Mouse (Mus musculus) lung, adult 2 months (tissue): ENCODE results near the gene Tlx2. TPM values are rescaled to one million over a fixed set of nuclear protein-coding genes. Genes with fewer than 3 reads are reported as not detected.

ENCODE experiments used
- DNase-seq: peaks from one replicate; pipeline ENCODE4 v3.0.0; 2022
- H3K4me1 ChIP-seq: fragments of 200-500 bp; 2 replicates; pipeline ENCODE4 v1.6.1; 2011; ENCODE audit warnings: low read length; ENCODE audit not compliant: control insufficient read depth, insufficient read depth
- H3K4me3 ChIP-seq: fragments of 200-500 bp; replicated peaks from 2 replicates; pipeline ENCODE3; 2011; ENCODE audit warnings: low read depth, mild to moderate bottlenecking, control low read depth, low read length; ENCODE audit errors: extremely low read depth
- CTCF ChIP-seq: fragments of 200-500 bp; IDR thresholded peaks from 2 replicates; pipeline ENCODE4 v1.5.1; 2011; ENCODE audit warnings: mild to moderate bottlenecking, low read length, control low read depth; ENCODE audit not compliant: insufficient read depth
- POLR2A ChIP-seq: fragments of 200-500 bp; IDR thresholded peaks from 2 replicates; pipeline ENCODE4 v1.6.1; 2011; ENCODE audit warnings: low read depth, mild to moderate bottlenecking, control low read depth, low read length, borderline replicate concordance; ENCODE audit errors: extremely low read depth
- WGBS: fragments of 180-500 bp; shearing (Covaris S2); methylation state at CpG from one replicate; pipeline ENCODE4 v1.1.7; 2018; 5-methylcytosine and 5-hydroxymethylcytosine counted together
- polyA plus RNA-seq: library from polyadenylated mRNA; depleted of rRNA; stranded (reverse); fragments of >200 nt; gene quantifications from 2 replicates; pipeline ENCODE4 v1.2.3, GENCODE M21; 2012

The Tlx2 gene
- polyA plus RNA-seq, 1 experiment: 0.09 TPM

- Histone ChIP-seq H3K4me1 (peaks cover 3% of the 10 kb centered on the region; the same call in 1 of the 2 replicates), H3K4me3 (no peak overlapping the region)
- no peak for TF ChIP-seq CTCF
- TF ChIP-seq POLR2A: no peak
- 48% methylated on average over 6 of the region's 6 CpGs for WGBS
- DNase-seq: no peak
These were observed 25.9 kb upstream of the Tlx2 start for GRCm38 (mm10) chr6:83095968-83096367.

GRCm38 (mm10) chr6:83092416-83093127, 22.5 kb upstream of the Tlx2 start:
- 13% methylated on average over 6 of the region's 6 CpGs for WGBS
- no peak for DNase-seq
- Histone ChIP-seq H3K4me1 (peaks cover 3% of the 10 kb centered on the region; the same call in 1 of the 2 replicates), H3K4me3 (no peak overlapping the region)
- TF ChIP-seq CTCF: no peak
- no peak for TF ChIP-seq POLR2A

GRCm38 (mm10) chr6:83087926-83088260, 17.8 kb upstream of the Tlx2 start:
- DNase-seq: no peak
- Histone ChIP-seq H3K4me1 (peaks cover 6% of the 10 kb centered on the region; the same call in 1 of the 2 replicates), H3K4me3 (peak overlapping the region; percentile 59)
- WGBS: 21% methylated on average over 9 of the region's 9 CpGs
- TF ChIP-seq POLR2A (no peak), CTCF (no peak)

- no peak for TF ChIP-seq CTCF
- no peak; the same call in 1 of the 2 replicates for TF ChIP-seq POLR2A
- H3K4me3 ChIP-seq: peak overlapping the region; percentile 59
- peaks cover 2% of the 10 kb centered on the region; the same call in 1 of the 2 replicates for H3K4me1 ChIP-seq
- 4% methylated on average over 47 of the region's 47 CpGs for WGBS
- peak; percentile 28 for DNase-seq
These were observed 17.3 kb upstream of the Tlx2 start for GRCm38 (mm10) chr6:83087205-83087925.

GRCm38 (mm10) chr6:83086121-83087035, 16.3 kb upstream of the Tlx2 start, which contains the start of gene Lbx2:
Lbx2 (plus strand) TSS chr6:83086367.
- TF ChIP-seq CTCF (no peak), POLR2A (no peak)
- H3K4me1 ChIP-seq: peaks cover 2% of the 10 kb centered on the region; the same call in 1 of the 2 replicates
- H3K4me3 ChIP-seq: peak within 1 kb of the TSS; percentile 59
- WGBS: 14% methylated on average over 42 of the region's 42 CpGs
- DNase-seq: no peak

GRCm38 (mm10) chr6:83084477-83084876, 14.4 kb upstream of the Tlx2 start:
- WGBS: 22% methylated on average over 6 of the region's 6 CpGs
- TF ChIP-seq POLR2A (no peak), CTCF (no peak)
- no peak for DNase-seq
- Histone ChIP-seq H3K4me3 (no peak overlapping the region), H3K4me1 (peaks cover 2% of the 10 kb centered on the region; the same call in 1 of the 2 replicates)

GRCm38 (mm10) chr6:83083497-83083896, 13.4 kb upstream of the Tlx2 start:
- no peak for DNase-seq
- 38% methylated on average over 5 of the region's 5 CpGs for WGBS

GRCm38 (mm10) chr6:83080210-83080609, 10.1 kb upstream of the Tlx2 start:
- no peak overlapping the region for H3K4me3 ChIP-seq
- peaks cover 6% of the 10 kb centered on the region for H3K4me1 ChIP-seq
- WGBS: 92% methylated on average over 5 of the region's 5 CpGs
- TF ChIP-seq POLR2A: no peak
- TF ChIP-seq CTCF: no peak
- no peak for DNase-seq

More at GRCm38 (mm10) chr6:83083497-83083896, 13.4 kb upstream of the Tlx2 start:
- H3K4me3 ChIP-seq: no peak overlapping the region
- peaks cover 6% of the 10 kb centered on the region for H3K4me1 ChIP-seq
- no peak for TF ChIP-seq CTCF
- no peak for TF ChIP-seq POLR2A

- WGBS: under 1% methylated on average over 46 of the region's 46 CpGs
- TF ChIP-seq CTCF (0 out of 2 replicates have a peak, but pooled peaks have one; percentile 28), POLR2A (peak; percentile 67; the same call in 1 of the 2 replicates)
- H3K4me3 ChIP-seq: peak overlapping the region; percentile 87
- peak; percentile 100 for DNase-seq
- H3K4me1 ChIP-seq: peaks cover 6% of the 10 kb centered on the region
These were observed 8.3 kb upstream of the Tlx2 start for GRCm38 (mm10) chr6:83078324-83078858.
